Mouse (Mus musculus) megakaryocyte-erythroid progenitor cell, adult 5 weeks (primary cell): ENCODE measurements around the gene Gm11116. TPM values are rescaled to one million over a fixed set of nuclear protein-coding genes. Genes with fewer than 3 reads are reported as not detected.

Source experiments
- polyA plus RNA-seq: library from polyadenylated mRNA; stranded (reverse); fragments of >175 nt; gene quantifications from 2 replicates; pipeline ENCODE4 v1.2.3, GENCODE M21; 2012

Gm11116 gene
- not detected in 2 replicates for polyA plus RNA-seq

GRCm38 (mm10) chr5:88111430-88111829 lies at the start of gene Gm11116:
Gene Gm11116, minus strand, starts transcription at chr5:88111530.

DNA sequence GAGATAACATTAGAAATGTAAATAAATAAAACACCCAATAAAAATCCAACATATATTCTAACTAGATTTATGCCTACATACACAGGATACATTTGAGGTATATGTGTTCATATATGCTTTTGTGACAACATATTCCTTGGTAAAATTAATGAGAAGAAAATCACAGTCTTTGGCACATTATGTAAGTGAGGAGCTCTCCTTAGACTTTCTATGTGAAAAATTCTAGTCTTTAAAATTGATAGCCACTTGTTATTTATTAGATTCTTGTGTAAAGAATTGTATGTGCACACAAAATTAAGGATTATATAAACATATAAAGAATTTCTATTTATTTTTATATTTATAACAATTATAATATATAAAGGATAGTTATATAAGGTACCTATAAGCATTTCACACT lies 42.7 kb upstream of the Gm11116 start, which contains the start of gene Gm11115:
Gene Gm11115 (minus strand): TSS at position 101 of the 400 bp plus-strand sequence.

GRCm38 (mm10) chr5:88086256-88086655 lies 25.1 kb downstream of the Gm11116 start, which contains the start of gene Smr2:
Gene Smr2, plus strand, starts transcription at chr5:88086556.

Other genes starting within 250 kb of the Gm11116 start
- gene Odam, start 226.5 kb downstream of the Gm11116 start, polyA plus RNA-seq: not detected in 2 replicates
- not detected in 2 replicates for gene Csn3, start 186.0 kb downstream of the Gm11116 start, polyA plus RNA-seq
- not detected in 2 replicates for gene 2310003L06Rik, start 142.1 kb downstream of the Gm11116 start, polyA plus RNA-seq
- not detected in 2 replicates for gene Gm28434, start 142.0 kb downstream of the Gm11116 start, polyA plus RNA-seq
- gene Cabs1, start 132.1 kb downstream of the Gm11116 start, polyA plus RNA-seq: not detected in 2 replicates
- gene Smr3a, start 109.0 kb downstream of the Gm11116 start, polyA plus RNA-seq: not detected in 2 replicates
- not detected in 2 replicates for gene Smr2, start 25.0 kb downstream of the Gm11116 start, polyA plus RNA-seq
- not detected in 2 replicates for gene Gm11115, start 42.6 kb upstream of the Gm11116 start, polyA plus RNA-seq
- gene Gm7714, start 157.4 kb upstream of the Gm11116 start, polyA plus RNA-seq: not detected in 2 replicates
- gene Prol1, start 205.8 kb upstream of the Gm11116 start, polyA plus RNA-seq: not detected in 2 replicates